In genomic region chr9:59311284-59311670, GRCm38 (mm10) we compare ENCODE assay signal across 17 mouse cellular contexts. TPM values are rescaled to one million over a fixed set of nuclear protein-coding genes. Genes with fewer than 3 reads are reported as not detected.
A peak's percentile ranks its signal among the peaks of the same experiment; 100 is the strongest.
DNase-seq lines count a peak whose midpoint lies in the region; ATAC-seq and TF ChIP-seq lines count a peak whose summit lies in the region.
"Had no signal": no experiment of that assay in that cellular context is flagged by ENCODE, and none has a peak within 500 bp of the region (broad histone marks: within the 10 kb centered on the region; RNA-seq: fewer than 3 reads in every experiment).

No protein-coding gene starts in this region.

- no peak overlapping the region for H3K4me3 ChIP-seq in gastrocnemius, adult 2 months
- no peak overlapping the region for H3K4me3 ChIP-seq in lung, embryonic 16.5 days (ENCODE audit: low read length)
- H3K4me3 ChIP-seq in embryonic facial prominence, embryonic 15.5 days (replicated peaks) = no peak overlapping the region
- no peak overlapping the region for H3K4me3 ChIP-seq in stomach, embryonic 16.5 days (replicated peaks; ENCODE audit: low read length)
- H3K4me3 ChIP-seq in kidney, embryonic 16.5 days (ENCODE audit: low read length) = no peak overlapping the region
- H3K4me3 ChIP-seq: erythroblast, embryonic 14.5 days; forebrain, embryonic 15.5 days; kidney, embryonic 15.5 days; layer of hippocampus, adult 2 months; limb, embryonic 13.5 days had no signal

- no peaks in the 10 kb centered on the region for H3K9me3 ChIP-seq in lung, embryonic 16.5 days (ENCODE audit: control insufficient read depth, low read length)
- no peaks in the 10 kb centered on the region for H3K9me3 ChIP-seq in embryonic facial prominence, embryonic 15.5 days (replicated peaks)
- no peaks in the 10 kb centered on the region for H3K9me3 ChIP-seq in stomach, embryonic 16.5 days (replicated peaks; ENCODE audit: control insufficient read depth, low read length)
- no peaks in the 10 kb centered on the region for H3K9me3 ChIP-seq in kidney, embryonic 16.5 days (ENCODE audit: low read length)
- H3K9me3 ChIP-seq: forebrain, embryonic 15.5 days; kidney, embryonic 15.5 days; limb, embryonic 13.5 days had no signal

- no peak for DNase-seq in gastrocnemius, adult 2 months
- no peak for DNase-seq in gastrocnemius, adult 18-20 months (ENCODE audit: low spot score)
- DNase-seq in lung, postnatal 10 days = no peak
- no peak for DNase-seq in MN1 (ENCODE audit: low spot score)
- DNase-seq: cerebellum, postnatal 10 days; embryo, embryonic 11 days; midbrain, embryonic 14.5 days; thymus, postnatal 14 days had no signal

- WGBS in lung, embryonic 16.5 days = 69% methylated on average over 3 of the region's 3 CpGs
- WGBS in embryonic facial prominence, embryonic 15.5 days = 49% methylated on average over 3 of the region's 3 CpGs
- 72% methylated on average over 3 of the region's 3 CpGs for WGBS in stomach, embryonic 16.5 days
- 82% methylated on average over 3 of the region's 3 CpGs for WGBS in kidney, embryonic 16.5 days

- TF ChIP-seq CTCF in gastrocnemius, adult 2 months (IDR thresholded peaks at IDR 0.05) = no peak

- ATAC-seq in lung, embryonic 16.5 days (ENCODE audit: low read depth) = no peak
- no peak for ATAC-seq in embryonic facial prominence, embryonic 15.5 days (ENCODE audit: insufficient number of reproducible peaks, low FRiP score, low TSS enrichment, low read depth)
- no peak; the same call in 1 of the 2 replicates for ATAC-seq in stomach, embryonic 16.5 days (ENCODE audit: insufficient read depth, low FRiP score)
- ATAC-seq in kidney, embryonic 16.5 days (ENCODE audit: low FRiP score, low TSS enrichment) = no peak
- ATAC-seq: forebrain, embryonic 15.5 days had no signal

- no peak overlapping the region for H3K4me2 ChIP-seq in lung, embryonic 16.5 days (ENCODE audit: low read depth, low read length)
- no peak overlapping the region for H3K4me2 ChIP-seq in embryonic facial prominence, embryonic 15.5 days (replicated peaks)
- H3K4me2 ChIP-seq in stomach, embryonic 16.5 days (ENCODE audit: low read depth, low read length) = no peak overlapping the region
- H3K4me2 ChIP-seq in kidney, embryonic 16.5 days (replicated peaks; ENCODE audit: low read depth, low read length) = no peak overlapping the region
- H3K4me2 ChIP-seq: forebrain, embryonic 15.5 days; kidney, embryonic 15.5 days; limb, embryonic 13.5 days had no signal

- no peak overlapping the region for H3K9ac ChIP-seq in lung, embryonic 16.5 days (ENCODE audit: low read length)
- no peak overlapping the region for H3K9ac ChIP-seq in embryonic facial prominence, embryonic 15.5 days
- H3K9ac ChIP-seq in stomach, embryonic 16.5 days (ENCODE audit: low read length) = no peak overlapping the region
- H3K9ac ChIP-seq in kidney, embryonic 16.5 days (replicated peaks; ENCODE audit: low read length) = no peak overlapping the region
- H3K9ac ChIP-seq: forebrain, embryonic 15.5 days; kidney, embryonic 15.5 days; limb, embryonic 13.5 days had no signal

- H3K4me1 ChIP-seq in lung, embryonic 16.5 days (replicated peaks; ENCODE audit: control insufficient read depth, insufficient read depth, low read length) = peaks cover 7% of the 10 kb centered on the region
- H3K4me1 ChIP-seq in embryonic facial prominence, embryonic 15.5 days = peaks cover 10% of the 10 kb centered on the region
- H3K4me1 ChIP-seq in stomach, embryonic 16.5 days (ENCODE audit: control insufficient read depth, insufficient read depth, low read length) = no peaks in the 10 kb centered on the region
- H3K4me1 ChIP-seq in kidney, embryonic 16.5 days (ENCODE audit: insufficient read depth, low read length) = no peaks in the 10 kb centered on the region
- H3K4me1 ChIP-seq: forebrain, embryonic 15.5 days; kidney, embryonic 15.5 days; limb, embryonic 13.5 days had no signal

- intact Hi-C loops in gastrocnemius, adult 2 months (cut with DNase I) = no loop called here

- no peaks in the 10 kb centered on the region for H3K27me3 ChIP-seq in lung, embryonic 16.5 days (ENCODE audit: control insufficient read depth, insufficient read depth, low read depth, low read length)
- no peaks in the 10 kb centered on the region for H3K27me3 ChIP-seq in embryonic facial prominence, embryonic 15.5 days
- no peaks in the 10 kb centered on the region for H3K27me3 ChIP-seq in stomach, embryonic 16.5 days (ENCODE audit: control insufficient read depth, insufficient read depth, low read length)
- H3K27me3 ChIP-seq in kidney, embryonic 16.5 days (ENCODE audit: insufficient read depth, low read length) = no peaks in the 10 kb centered on the region
- H3K27me3 ChIP-seq: forebrain, embryonic 15.5 days; kidney, embryonic 15.5 days; limb, embryonic 13.5 days had no signal

- peak overlapping the region; percentile 62 for H3K27ac ChIP-seq in gastrocnemius, adult 2 months
- peak overlapping the region; percentile 67 for H3K27ac ChIP-seq in lung, embryonic 16.5 days (ENCODE audit: low read length)
- H3K27ac ChIP-seq in embryonic facial prominence, embryonic 15.5 days (replicated peaks) = peak overlapping the region; percentile 73; the same call in 1 of the 2 replicates
- peak overlapping the region; percentile 65 for H3K27ac ChIP-seq in stomach, embryonic 16.5 days (ENCODE audit: low read length)
- H3K27ac ChIP-seq in kidney, embryonic 16.5 days (ENCODE audit: low read length) = no peak overlapping the region
- H3K27ac ChIP-seq: forebrain, embryonic 15.5 days; kidney, embryonic 15.5 days; limb, embryonic 13.5 days had no signal

- H3K36me3 ChIP-seq in lung, embryonic 16.5 days (ENCODE audit: control insufficient read depth, insufficient read depth, low read length) = peaks cover 14% of the 10 kb centered on the region
- H3K36me3 ChIP-seq in embryonic facial prominence, embryonic 15.5 days = peaks cover 42% of the 10 kb centered on the region
- peaks cover 11% of the 10 kb centered on the region; the same call in 1 of the 2 replicates for H3K36me3 ChIP-seq in stomach, embryonic 16.5 days (ENCODE audit: control insufficient read depth, insufficient read depth, low read length)
- peaks cover 31% of the 10 kb centered on the region for H3K36me3 ChIP-seq in kidney, embryonic 16.5 days (ENCODE audit: insufficient read depth, low read length)

RNA-seq across cellular contexts. Expression of gene Adpgk, which starts 19.9 kb away (rescaled TPM):
- 1 to 10 TPM; 6.8 to 9.7 TPM for total RNA-seq in gastrocnemius, adult 2 months (2021)
- total RNA-seq in gastrocnemius, adult 18-20 months (2021) = 1 to 10 TPM; 7.8 to 7.9 TPM
- polyA plus RNA-seq in lung, embryonic 16.5 days (2015; fragmentation: Nextera tagmentation; extraction: Ambion mirVana) = 34.5 and 38.3 TPM in 2 replicates
- polyA plus RNA-seq in embryonic facial prominence, embryonic 15.5 days (2015; fragmentation: Nextera tagmentation; extraction: Ambion mirVana) = 41.2 and 45.7 TPM in 2 replicates
- polyA plus RNA-seq in stomach, embryonic 16.5 days (2015; fragmentation: Nextera tagmentation; extraction: Ambion mirVana) = 25.0 and 29.7 TPM in 2 replicates
- polyA plus RNA-seq in kidney, embryonic 16.5 days (2015; fragmentation: Nextera tagmentation; extraction: Ambion mirVana) = 36.7 and 37.6 TPM in 2 replicates

RNA-seq across cellular contexts. Expression of gene Bbs4, which starts 42.0 kb away (rescaled TPM):
- 1 to 10 TPM; 4.6 to 4.7 TPM for total RNA-seq in gastrocnemius, adult 2 months (2021)
- 1 to 10 TPM; 5.0 TPM for total RNA-seq in gastrocnemius, adult 18-20 months (2021)
- polyA plus RNA-seq in lung, embryonic 16.5 days (2015; fragmentation: Nextera tagmentation; extraction: Ambion mirVana) = 14.8 and 15.7 TPM in 2 replicates
- 18.8 and 22.1 TPM in 2 replicates for polyA plus RNA-seq in embryonic facial prominence, embryonic 15.5 days (2015; fragmentation: Nextera tagmentation; extraction: Ambion mirVana)
- polyA plus RNA-seq in stomach, embryonic 16.5 days (2015; fragmentation: Nextera tagmentation; extraction: Ambion mirVana) = 10.1 and 10.7 TPM in 2 replicates
- 16.4 and 20.3 TPM in 2 replicates for polyA plus RNA-seq in kidney, embryonic 16.5 days (2015; fragmentation: Nextera tagmentation; extraction: Ambion mirVana)
